Mouse (Mus musculus): ENCODE data around the gene Ube2o.

- TF ChIP-seq USF1 (IDR thresholded peaks at IDR 0.05; ENCODE audit: low read depth) (no peak), CTCF (IDR thresholded peaks at IDR 0.05; ENCODE audit: control insufficient read depth, insufficient read depth, insufficient read length) (no peak), MYOD1 (IDR thresholded peaks at IDR 0.05; ENCODE audit: control insufficient read depth, insufficient read length, low read depth) (no peak), MAX (IDR thresholded peaks at IDR 0.05) (no peak), CEBPB (IDR thresholded peaks at IDR 0.05; ENCODE audit: low read depth) (no peak), FOSL1 (IDR thresholded peaks at IDR 0.05; ENCODE audit: insufficient read depth, low read length, poor library complexity, severe bottlenecking) (no peak), MYOG (IDR thresholded peaks at IDR 0.05; ENCODE audit: control insufficient read depth, extremely low read depth, insufficient read length) (no peak)
These were observed 26.5 kb upstream of the Ube2o start for GRCm38 (mm10) chr11:116607717-116608116.
